Mouse (Mus musculus): Measurements from ENCODE around the gene Gtf2f2.

- TF ChIP-seq GATA1 (IDR thresholded peaks at IDR 0.05; ENCODE audit: low read length) (no peak), TAL1 (IDR thresholded peaks at IDR 0.05; ENCODE audit: low read length) (no peak)
These were observed 146.9 kb downstream of the Gtf2f2 start for GRCm38 (mm10) chr14:75863549-75864409.

Measured in erythroblast, embryonic 14.5 days (primary cell).